Mouse (Mus musculus) limb, embryonic 13.5 days (tissue): ENCODE data around the gene Fndc7. TPM values are rescaled to one million over a fixed set of nuclear protein-coding genes. Genes with fewer than 3 reads are reported as not detected.

ENCODE experiments used
- ATAC-seq: fragments of 200-750 bp; cut with Nextera tagmentation; 2 replicates; pipeline ENCODE4 v1.8.0; 2017; ENCODE audit warnings: low read depth, moderate number of reproducible peaks, moderate TSS enrichment; ENCODE audit not compliant: low FRiP score
- H3K27ac ChIP-seq: fragments of 300-500 bp; sonication (generic); 2 replicates; pipeline ENCODE4 v1.5.1; 2015; ENCODE audit warnings: inconsistent platforms, mild to moderate bottlenecking, moderate library complexity
- H3K27me3 ChIP-seq: fragments of 300-500 bp; sonication (generic); 2 replicates; pipeline ENCODE4 v1.6.1; 2015; ENCODE audit warnings: mild to moderate bottlenecking, inconsistent platforms
- H3K36me3 ChIP-seq: fragments of 300-500 bp; sonication (generic); 2 replicates; pipeline ENCODE4 v1.6.1; 2015; ENCODE audit warnings: inconsistent platforms, mild to moderate bottlenecking, moderate library complexity
- H3K4me1 ChIP-seq: fragments of 300-500 bp; sonication (generic); 2 replicates; pipeline ENCODE4 v1.6.1; 2015; ENCODE audit warnings: inconsistent platforms
- H3K4me2 ChIP-seq: fragments of 300-500 bp; sonication (generic); replicated peaks from 2 replicates; pipeline ENCODE4 v1.6.1; 2015; ENCODE audit warnings: inconsistent platforms, mild to moderate bottlenecking, moderate library complexity
- H3K4me3 ChIP-seq: fragments of 300-500 bp; sonication (generic); 2 replicates; pipeline ENCODE4 v1.5.1; 2015; ENCODE audit warnings: moderate library complexity, mild to moderate bottlenecking, inconsistent platforms
- H3K9ac ChIP-seq: fragments of 300-500 bp; sonication (generic); 2 replicates; pipeline ENCODE4 v1.6.1; 2015; ENCODE audit warnings: mild to moderate bottlenecking, inconsistent platforms
- H3K9me3 ChIP-seq: fragments of 300-500 bp; sonication (generic); 2 replicates; pipeline ENCODE4 v1.6.1; 2016; ENCODE audit warnings: inconsistent platforms
- whole genome bisulfite sequencing: fragments of 180-500 bp; shearing (Covaris S2); methylation state at CpG from one replicate; pipeline ENCODE4 v1.1.7; 2015; 5-methylcytosine and 5-hydroxymethylcytosine counted together
- polyA plus RNA-seq: library from polyadenylated mRNA; unstranded; fragments of >200 nt; fragmentation: Nextera tagmentation; extraction: Ambion mirVana; gene quantifications from 2 replicates; pipeline ENCODE4 v1.2.1, GENCODE M21; 2015

The Fndc7 gene
- 0.09 and 0.23 TPM in 2 replicates for polyA plus RNA-seq

GRCm38 (mm10) chr3:108889908-108890307, at the start of gene Fndc7:
TSS of gene Fndc7 (minus strand) at chr3:108890008.
- Histone ChIP-seq H3K4me1 (no peaks in the 10 kb centered on the region), H3K9me3 (no peaks in the 10 kb centered on the region), H3K4me2 (no peak within 1 kb of the TSS), H3K4me3 (no peak within 1 kb of the TSS), H3K36me3 (no peaks in the 10 kb centered on the region), H3K9ac (no peak within 1 kb of the TSS), H3K27me3 (no peaks in the 10 kb centered on the region), H3K27ac (no peak within 1 kb of the TSS)
- WGBS = 87% methylated on average over 1 of the region's 1 CpGs
- ATAC-seq = no peak

GRCm38 (mm10) chr3:108939573-108939972, 49.8 kb upstream of the Fndc7 start, which contains the start of gene Henmt1:
TSS of gene Henmt1 (plus strand) at chr3:108939873.
- Histone ChIP-seq H3K36me3 (no peaks in the 10 kb centered on the region), H3K4me3 (peak within 1 kb of the TSS; percentile 41), H3K9me3 (no peaks in the 10 kb centered on the region), H3K27ac (no peak within 1 kb of the TSS), H3K27me3 (no peaks in the 10 kb centered on the region), H3K4me1 (no peaks in the 10 kb centered on the region), H3K9ac (0 out of 2 replicates have a peak within 1 kb of the TSS, but pooled peaks have one; percentile 48), H3K4me2 (peak within 1 kb of the TSS; percentile 69)
- WGBS = 77% methylated on average over 5 of the region's 5 CpGs
- ATAC-seq = no peak

GRCm38 (mm10) chr3:108938691-108939090, 48.9 kb upstream of the Fndc7 start:
- no peaks in the 10 kb centered on the region for H3K36me3 ChIP-seq
- no peak for ATAC-seq
- H3K4me3 ChIP-seq = no peak overlapping the region
- no peak overlapping the region for H3K27ac ChIP-seq
- no peaks in the 10 kb centered on the region for H3K27me3 ChIP-seq
- no peaks in the 10 kb centered on the region for H3K4me1 ChIP-seq
- no peaks in the 10 kb centered on the region for H3K9me3 ChIP-seq
- WGBS = 92% methylated on average over 5 of the region's 5 CpGs
- no peak overlapping the region for H3K9ac ChIP-seq
- no peak overlapping the region for H3K4me2 ChIP-seq

GRCm38 (mm10) chr3:108933557-108933956, 43.7 kb upstream of the Fndc7 start:
- 92% methylated on average over 6 of the region's 6 CpGs for WGBS
- Histone ChIP-seq H3K4me1 (no peaks in the 10 kb centered on the region), H3K36me3 (no peaks in the 10 kb centered on the region), H3K4me3 (no peak overlapping the region), H3K4me2 (no peak overlapping the region), H3K9me3 (no peaks in the 10 kb centered on the region), H3K27ac (no peak overlapping the region), H3K27me3 (no peaks in the 10 kb centered on the region), H3K9ac (no peak overlapping the region)
- no peak for ATAC-seq

GRCm38 (mm10) chr3:108926308-108926707, 36.5 kb upstream of the Fndc7 start:
- H3K4me1 ChIP-seq = no peaks in the 10 kb centered on the region
- H3K27ac ChIP-seq = no peak overlapping the region
- no peak overlapping the region for H3K4me3 ChIP-seq
- 67% methylated on average over 1 of the region's 1 CpGs for WGBS
- no peak overlapping the region for H3K4me2 ChIP-seq
- H3K9ac ChIP-seq = no peak overlapping the region
- H3K27me3 ChIP-seq = no peaks in the 10 kb centered on the region
- no peak for ATAC-seq
- H3K36me3 ChIP-seq = no peaks in the 10 kb centered on the region
- no peaks in the 10 kb centered on the region for H3K9me3 ChIP-seq

GRCm38 (mm10) chr3:108925677-108926076, 35.9 kb upstream of the Fndc7 start:
- Histone ChIP-seq H3K27ac (no peak overlapping the region), H3K27me3 (no peaks in the 10 kb centered on the region), H3K9ac (no peak overlapping the region), H3K4me3 (no peak overlapping the region), H3K4me2 (no peak overlapping the region), H3K36me3 (no peaks in the 10 kb centered on the region), H3K9me3 (no peaks in the 10 kb centered on the region), H3K4me1 (no peaks in the 10 kb centered on the region)
- 78% methylated on average over 4 of the region's 4 CpGs for WGBS
- ATAC-seq = no peak

GRCm38 (mm10) chr3:108921822-108922221, 32.0 kb upstream of the Fndc7 start:
- Histone ChIP-seq H3K4me2 (no peak overlapping the region), H3K27me3 (no peaks in the 10 kb centered on the region), H3K4me1 (no peaks in the 10 kb centered on the region), H3K4me3 (no peak overlapping the region), H3K27ac (no peak overlapping the region), H3K9me3 (no peaks in the 10 kb centered on the region), H3K9ac (no peak overlapping the region), H3K36me3 (no peaks in the 10 kb centered on the region)
- no peak for ATAC-seq
- 95% methylated on average over 1 of the region's 1 CpGs for WGBS

- H3K4me2 ChIP-seq = no peak overlapping the region
- WGBS = 88% methylated on average over 3 of the region's 3 CpGs
- ATAC-seq = no peak
- no peaks in the 10 kb centered on the region for H3K4me1 ChIP-seq
- H3K4me3 ChIP-seq = no peak overlapping the region
- no peak overlapping the region for H3K27ac ChIP-seq
- no peak overlapping the region for H3K9ac ChIP-seq
- no peaks in the 10 kb centered on the region for H3K36me3 ChIP-seq
- no peaks in the 10 kb centered on the region for H3K27me3 ChIP-seq
- H3K9me3 ChIP-seq = no peaks in the 10 kb centered on the region
These were observed 30.7 kb upstream of the Fndc7 start for GRCm38 (mm10) chr3:108920442-108921070.

- H3K4me2 ChIP-seq = no peak overlapping the region
- no peak overlapping the region for H3K9ac ChIP-seq
- H3K36me3 ChIP-seq = no peaks in the 10 kb centered on the region
- H3K9me3 ChIP-seq = no peaks in the 10 kb centered on the region
- ATAC-seq = no peak
- no peak overlapping the region for H3K4me3 ChIP-seq
- no peaks in the 10 kb centered on the region for H3K4me1 ChIP-seq
- no peaks in the 10 kb centered on the region for H3K27me3 ChIP-seq
- WGBS = 96% methylated on average over 1 of the region's 1 CpGs
- H3K27ac ChIP-seq = no peak overlapping the region
These were observed 29.0 kb upstream of the Fndc7 start for GRCm38 (mm10) chr3:108918852-108919251.

GRCm38 (mm10) chr3:108917986-108918385, 28.2 kb upstream of the Fndc7 start:
- Histone ChIP-seq H3K4me3 (no peak overlapping the region), H3K9me3 (no peaks in the 10 kb centered on the region), H3K4me2 (no peak overlapping the region), H3K4me1 (no peaks in the 10 kb centered on the region), H3K9ac (no peak overlapping the region), H3K27ac (no peak overlapping the region), H3K36me3 (no peaks in the 10 kb centered on the region), H3K27me3 (no peaks in the 10 kb centered on the region)
- no peak for ATAC-seq
- 66% methylated on average over 3 of the region's 3 CpGs for WGBS

GRCm38 (mm10) chr3:108916857-108917256, 27.0 kb upstream of the Fndc7 start:
- Histone ChIP-seq H3K9me3 (no peaks in the 10 kb centered on the region), H3K36me3 (no peaks in the 10 kb centered on the region), H3K27ac (no peak overlapping the region), H3K4me2 (no peak overlapping the region), H3K4me3 (no peak overlapping the region), H3K4me1 (no peaks in the 10 kb centered on the region), H3K27me3 (no peaks in the 10 kb centered on the region), H3K9ac (no peak overlapping the region)
- ATAC-seq = no peak
- 65% methylated on average over 4 of the region's 4 CpGs for WGBS

GRCm38 (mm10) chr3:108915999-108916398, 26.2 kb upstream of the Fndc7 start:
- Histone ChIP-seq H3K4me3 (no peak overlapping the region), H3K27ac (no peak overlapping the region), H3K9me3 (no peaks in the 10 kb centered on the region), H3K4me2 (no peak overlapping the region), H3K9ac (no peak overlapping the region), H3K4me1 (no peaks in the 10 kb centered on the region), H3K36me3 (no peaks in the 10 kb centered on the region), H3K27me3 (no peaks in the 10 kb centered on the region)
- 66% methylated on average over 1 of the region's 1 CpGs for WGBS
- no peak for ATAC-seq
